Mouse (Mus musculus): ENCODE measurements around the gene Card6.
"Not testable (repeated sequence)": the region's sequence is repeated elsewhere in the genome, so short reads cannot be mapped to it uniquely, and the experiment has no call there.

Card6 gene

DNA sequence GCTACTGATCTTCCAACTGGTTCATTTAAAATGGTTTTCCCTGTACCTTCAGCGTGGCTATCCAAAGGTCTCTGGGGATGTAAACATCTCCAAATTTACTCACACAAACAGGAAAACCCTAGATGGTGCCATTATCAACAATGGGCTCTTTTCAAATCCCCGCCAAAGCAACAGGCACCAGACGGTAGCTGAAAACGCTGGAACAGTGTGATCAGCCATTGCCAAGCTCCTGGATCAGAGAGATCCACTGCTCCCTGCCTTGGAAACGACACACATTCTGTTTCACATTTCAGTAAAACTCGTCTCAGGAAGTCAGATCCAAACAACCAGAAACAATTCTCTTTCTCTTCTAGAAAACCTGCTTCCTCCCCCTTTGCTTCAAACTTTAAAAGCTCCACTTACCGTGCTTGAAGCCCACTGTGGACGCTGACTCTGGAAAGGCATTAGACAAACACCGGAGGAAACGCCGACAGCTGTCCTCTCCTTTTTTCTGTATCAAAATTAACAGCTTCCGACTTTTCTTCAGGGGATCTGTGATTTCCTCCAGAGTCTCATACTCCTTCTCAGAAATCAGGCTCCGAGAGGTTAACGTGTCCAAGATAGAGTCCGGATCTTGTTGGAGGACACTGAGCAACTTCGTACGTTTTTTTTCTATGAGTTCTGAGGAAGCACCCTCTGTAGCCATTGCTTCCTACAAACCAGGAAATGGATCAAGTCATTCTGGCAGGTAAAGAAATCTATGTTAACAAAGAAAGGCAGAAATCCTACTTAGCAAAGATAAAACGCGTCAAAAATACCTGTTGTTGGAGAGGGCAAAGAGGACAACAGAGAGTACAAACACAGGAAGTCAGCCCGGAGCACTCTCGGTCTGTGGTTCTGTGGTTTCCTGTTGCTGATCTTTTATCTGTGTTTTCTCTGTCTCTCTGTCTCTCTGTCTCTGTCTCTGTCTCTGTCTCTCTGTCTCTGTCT, at the start of gene Card6:
Gene Card6, minus strand, starts transcription at position 854 of the 969 bp plus-strand sequence.
- no peak for DNase-seq

DNA sequence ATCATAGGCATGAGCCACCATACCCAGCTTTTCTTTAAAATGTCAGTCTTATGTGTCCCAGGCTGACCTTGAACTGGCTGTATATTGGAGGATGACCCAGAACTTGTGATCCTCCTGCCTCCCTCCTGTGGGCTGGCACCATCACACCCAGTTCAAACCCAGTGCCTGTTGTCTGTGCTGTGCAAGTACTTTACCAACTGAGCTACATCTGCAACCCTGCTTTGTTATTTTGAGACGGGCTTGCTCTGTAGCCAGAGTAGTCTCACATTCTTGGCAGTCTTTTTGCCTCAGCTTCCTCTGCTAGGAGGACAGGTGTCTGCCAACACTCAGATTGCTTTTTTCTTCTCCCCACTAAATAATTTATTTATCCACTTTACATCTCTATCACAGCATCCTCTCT, 49.0 kb upstream of the Card6 start:
- no peak for DNase-seq

DNA sequence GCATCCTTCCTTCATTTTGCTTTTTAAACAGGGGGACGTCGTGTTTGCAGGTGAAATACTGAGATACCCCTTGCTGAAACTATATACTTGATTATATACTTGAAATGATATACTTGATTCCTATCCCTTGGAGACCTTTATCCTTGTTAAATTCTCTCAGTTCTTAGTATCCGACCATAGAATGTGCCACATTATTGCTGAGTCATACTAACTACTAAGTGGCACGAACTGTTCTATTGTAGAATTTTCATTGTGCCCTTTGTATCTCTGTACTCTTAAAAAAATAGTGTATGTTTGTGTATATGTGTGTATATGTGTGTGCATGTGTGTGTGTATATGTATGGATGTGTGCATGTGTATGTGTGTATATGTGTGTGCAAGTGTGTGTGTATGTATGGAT, 48.0 kb upstream of the Card6 start:
- DNase-seq, result no peak

DNA sequence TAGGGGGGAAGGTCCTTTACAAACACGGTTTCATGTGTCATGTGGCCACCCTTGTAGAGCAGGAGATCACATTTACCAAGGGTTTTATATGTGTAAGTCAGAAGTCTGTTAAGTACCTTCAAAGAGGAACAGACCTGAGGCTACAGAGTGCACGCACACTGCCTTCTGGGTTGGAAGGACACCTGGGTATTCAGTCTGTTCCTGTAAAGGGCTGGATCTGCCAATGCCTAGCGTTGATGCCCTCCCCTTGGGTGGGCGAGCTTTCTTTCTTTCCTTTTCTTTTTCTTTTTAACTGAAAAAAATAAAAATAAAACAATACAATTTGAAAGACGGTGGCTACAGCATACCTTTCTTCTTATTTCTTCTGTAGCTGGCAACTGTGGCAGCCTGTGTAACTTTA, 46.8 kb upstream of the Card6 start:
- no peak for DNase-seq

DNA sequence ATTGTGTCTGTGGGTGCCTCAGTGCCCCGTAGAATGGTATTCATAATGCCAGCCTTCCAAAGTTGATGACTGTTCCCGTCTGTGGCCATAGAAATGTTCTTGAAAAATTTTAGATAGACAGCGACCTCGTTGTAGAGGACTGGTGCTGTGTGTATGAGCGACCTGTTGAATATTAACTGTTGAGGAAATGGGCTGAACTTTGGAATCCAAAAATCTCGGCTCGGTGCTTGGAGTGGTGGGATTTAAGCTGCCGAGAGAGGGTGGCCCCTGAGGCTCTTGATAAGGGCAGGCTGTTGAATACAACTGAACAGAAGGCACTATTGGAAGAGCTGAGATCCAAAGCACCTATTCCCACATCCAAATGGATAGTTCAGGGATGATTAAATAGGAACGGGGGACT, 46.3 kb upstream of the Card6 start:
- no peak for DNase-seq

DNA sequence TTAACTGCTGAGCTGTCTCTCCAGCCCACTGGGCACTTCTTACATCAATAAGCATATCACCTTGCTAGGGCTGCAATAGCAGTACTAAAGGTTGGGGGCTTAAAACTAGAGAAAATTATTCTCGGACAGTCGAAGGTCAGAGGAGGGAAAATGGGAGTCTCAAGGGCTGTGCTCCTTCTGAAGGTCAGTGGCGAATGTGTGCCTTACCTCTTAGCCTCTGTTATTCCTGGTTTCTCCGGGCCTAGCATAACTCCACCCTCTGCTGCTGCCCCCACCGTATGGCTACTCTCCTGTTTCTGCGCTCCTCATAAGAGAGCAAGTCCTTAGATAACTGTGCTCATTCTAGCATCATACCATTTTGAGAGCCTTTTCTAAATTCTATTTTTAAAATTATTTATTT, 43.8 kb upstream of the Card6 start:
- DNase-seq, result no peak

DNA sequence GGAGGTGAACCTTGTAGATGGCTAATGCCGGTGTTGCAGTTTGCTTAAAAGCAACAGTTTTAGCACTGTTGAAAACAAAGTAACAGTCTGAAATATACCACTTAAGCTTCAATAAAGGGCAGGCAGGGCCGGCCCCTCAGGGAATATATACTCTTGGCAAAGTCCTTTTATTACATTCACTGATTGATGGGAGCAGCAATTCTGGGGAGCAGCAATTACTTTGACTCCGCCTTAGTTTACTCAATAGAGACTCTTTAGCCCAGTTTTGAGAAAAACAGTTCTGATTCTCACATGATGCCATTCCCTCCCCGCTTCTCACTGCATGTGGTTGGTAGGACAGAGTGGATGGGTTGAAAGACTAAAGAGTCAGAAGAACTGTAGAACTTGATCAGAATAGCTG, 40.8 kb upstream of the Card6 start:
- no peak for DNase-seq

DNA sequence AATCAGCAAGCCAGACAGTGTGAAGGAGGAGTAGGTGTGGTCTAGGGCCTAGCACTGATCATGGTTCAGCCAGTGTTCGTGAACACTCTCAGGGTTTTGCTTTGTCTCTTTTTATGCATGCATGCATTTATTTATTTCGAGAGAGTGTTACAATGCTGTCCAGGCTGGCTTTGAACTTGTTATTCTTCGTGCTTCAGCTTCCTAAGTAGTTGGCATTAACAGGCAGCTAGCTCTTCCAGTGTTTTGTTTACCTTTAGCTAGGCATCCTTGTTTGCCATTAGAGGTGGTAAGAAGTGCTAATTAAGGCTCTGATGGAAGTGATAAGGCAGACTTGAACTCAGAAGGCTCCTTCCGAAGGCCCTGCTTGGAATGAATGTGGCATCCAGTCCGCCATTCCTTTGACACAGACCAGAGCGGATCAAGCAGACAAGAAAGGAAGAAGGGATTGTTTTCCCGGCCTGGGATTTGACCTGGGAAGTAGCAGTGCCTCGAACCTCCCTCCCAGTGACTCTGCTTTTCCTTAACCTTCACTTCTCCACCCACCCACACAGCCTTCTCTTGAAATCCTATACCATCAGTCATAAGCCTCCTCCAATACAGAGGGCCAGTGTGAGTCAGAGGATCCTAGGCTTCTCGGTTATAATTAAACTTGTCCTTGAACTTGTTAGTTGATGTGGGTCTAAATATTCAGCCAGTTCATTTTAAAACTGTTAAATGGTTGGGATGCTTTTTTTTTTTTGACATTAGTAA, 37.0 kb upstream of the Card6 start:
- no peak for DNase-seq

DNA sequence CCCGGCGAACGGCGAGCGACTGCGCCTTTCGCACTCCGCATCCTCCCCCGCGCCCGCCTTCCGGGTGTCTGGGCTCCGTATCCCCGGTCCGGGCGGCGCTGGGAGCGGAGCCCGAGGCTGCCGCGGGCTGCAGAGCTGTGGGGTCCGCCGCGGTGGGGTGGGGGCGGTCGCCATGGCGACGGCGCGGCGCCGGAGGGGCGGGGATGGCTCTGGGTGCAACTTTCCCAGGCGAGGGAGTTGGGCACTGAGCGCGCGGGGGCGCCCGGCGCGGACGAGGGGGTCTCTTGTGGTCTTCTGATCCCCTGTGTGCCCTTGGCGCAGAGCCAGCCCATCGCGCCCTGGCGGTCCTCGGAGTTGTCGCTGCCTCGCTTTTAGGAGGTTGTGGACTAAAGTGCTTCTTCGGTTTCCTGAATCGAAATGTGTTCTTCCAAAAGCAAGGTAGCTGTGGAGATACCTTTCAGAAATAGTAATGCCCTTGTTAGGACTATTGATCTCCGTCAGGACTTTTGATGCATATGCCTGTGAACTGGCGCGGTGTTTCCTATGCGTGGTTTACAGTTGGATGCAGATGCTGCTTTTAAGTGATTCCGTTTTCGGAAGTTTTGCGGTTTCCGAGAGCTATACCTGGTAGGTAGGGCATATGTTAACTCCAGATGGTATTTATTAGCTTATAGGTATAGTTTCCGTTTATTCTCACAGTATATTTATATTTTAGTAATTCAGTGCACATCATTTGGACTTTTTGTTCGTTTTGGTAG, 35.9 kb upstream of the Card6 start:
- DNase-seq, result no peak

DNA sequence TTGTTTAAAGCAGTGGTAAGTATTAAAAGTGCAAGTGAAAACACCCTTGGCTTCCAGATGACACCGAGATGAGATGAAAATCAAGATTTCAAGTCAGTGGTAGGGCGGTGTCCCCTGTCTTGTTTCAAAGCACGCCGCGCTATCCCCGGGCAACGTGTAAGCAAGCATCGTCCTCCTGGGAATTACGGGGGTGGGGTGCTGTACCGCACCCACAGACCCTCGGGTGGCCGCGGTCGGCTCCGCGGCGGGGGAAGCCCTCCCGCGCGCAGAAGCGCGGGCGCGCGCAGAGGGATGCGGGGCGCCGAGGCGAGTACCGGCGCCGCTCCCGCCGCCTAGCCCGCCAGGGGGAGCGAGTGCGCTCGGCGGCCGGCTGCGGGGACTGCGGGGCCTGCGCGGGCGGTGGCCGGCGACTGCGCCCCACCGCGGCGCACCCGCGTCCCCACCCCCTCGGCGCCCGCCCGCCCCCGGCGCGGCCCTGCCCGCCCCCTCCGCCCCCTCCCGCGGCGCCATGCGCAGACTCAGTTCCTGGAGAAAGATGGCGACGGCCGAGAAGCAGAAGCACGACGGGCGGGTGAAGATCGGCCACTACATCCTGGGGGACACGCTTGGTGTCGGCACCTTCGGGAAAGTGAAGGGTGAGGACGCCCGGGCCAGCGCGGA, 35.2 kb upstream of the Card6 start, which contains the start of gene Prkaa1:
Gene Prkaa1, plus strand, starts transcription at position 501 of the 660 bp plus-strand sequence.
- DNase-seq, result peak; percentile 71

DNA sequence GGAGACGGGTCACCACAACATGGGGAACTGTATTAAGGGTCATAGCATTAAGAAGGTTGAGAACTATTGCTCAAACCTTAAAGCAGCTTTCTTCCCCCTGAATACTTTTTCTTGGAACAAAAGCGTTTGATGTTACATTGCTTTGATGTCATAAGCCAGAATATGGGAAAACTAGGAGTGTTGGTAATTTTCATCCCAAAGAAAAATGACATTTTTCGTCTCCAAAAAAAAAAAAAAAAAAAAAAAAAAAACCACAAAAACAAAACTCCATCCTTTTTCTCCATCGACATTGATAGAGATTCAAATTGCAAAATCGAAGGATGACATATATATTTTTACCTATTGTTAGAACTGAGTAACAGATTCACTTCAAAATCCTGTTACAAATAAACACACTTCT, 34.4 kb upstream of the Card6 start:
- no peak for DNase-seq

DNA sequence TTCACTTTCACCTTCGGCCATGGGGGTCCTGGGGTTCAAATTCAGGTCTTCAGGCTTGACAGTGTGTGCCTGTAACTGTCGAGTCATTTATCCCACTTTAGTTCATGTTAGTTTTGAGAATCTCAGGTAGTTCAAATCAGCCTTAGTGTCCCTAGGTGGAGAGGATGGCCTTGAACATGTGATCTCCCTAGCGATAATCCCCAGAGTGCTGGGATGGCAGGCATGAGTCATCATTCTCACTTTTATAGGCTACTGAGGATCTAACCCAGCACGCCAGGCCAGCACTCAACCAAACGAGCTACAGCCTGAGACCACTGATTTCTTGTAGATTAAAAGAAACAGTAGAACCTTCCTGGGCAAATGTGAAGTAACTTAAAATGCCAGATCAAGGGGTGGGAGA, 33.7 kb upstream of the Card6 start:
- DNase-seq, result no peak

DNA sequence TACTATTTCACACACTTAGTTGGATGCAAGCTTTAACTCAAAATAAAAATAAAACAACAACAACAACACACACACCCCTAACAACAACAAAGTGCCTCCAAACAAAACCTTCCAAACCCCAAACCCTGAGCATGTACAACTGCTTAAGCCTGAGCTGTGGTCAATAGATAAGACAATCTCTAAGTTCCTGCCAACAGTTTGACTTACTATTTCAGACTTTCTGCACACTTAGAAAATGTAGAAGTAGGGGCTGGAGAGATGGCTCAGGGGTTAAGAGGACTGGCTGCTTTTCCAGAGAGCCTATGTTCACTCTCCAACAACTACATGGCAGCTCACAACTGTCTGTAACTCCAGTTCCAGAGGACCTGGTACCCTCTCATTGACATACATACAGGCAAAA, 32.0 kb upstream of the Card6 start:
- no peak for DNase-seq

DNA sequence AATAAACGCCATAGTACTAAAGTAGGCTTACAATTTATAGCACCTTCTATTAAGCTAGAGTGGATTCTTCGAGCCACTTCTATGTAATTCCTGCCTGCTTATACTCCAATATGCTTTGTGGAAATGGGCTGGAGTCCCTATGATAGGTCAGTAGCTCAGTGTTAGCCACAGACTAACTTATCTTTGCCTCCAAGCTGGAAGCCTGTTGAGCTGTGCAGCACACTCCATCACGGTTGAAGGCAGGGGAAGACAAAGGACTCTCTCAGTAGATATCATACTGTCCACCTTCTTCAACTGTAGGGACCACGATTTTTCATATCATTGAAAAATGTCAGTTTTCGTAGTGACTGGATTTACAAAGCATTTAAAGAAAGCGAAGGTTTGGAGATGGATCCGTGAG, 31.5 kb upstream of the Card6 start:
- no peak for DNase-seq

DNA sequence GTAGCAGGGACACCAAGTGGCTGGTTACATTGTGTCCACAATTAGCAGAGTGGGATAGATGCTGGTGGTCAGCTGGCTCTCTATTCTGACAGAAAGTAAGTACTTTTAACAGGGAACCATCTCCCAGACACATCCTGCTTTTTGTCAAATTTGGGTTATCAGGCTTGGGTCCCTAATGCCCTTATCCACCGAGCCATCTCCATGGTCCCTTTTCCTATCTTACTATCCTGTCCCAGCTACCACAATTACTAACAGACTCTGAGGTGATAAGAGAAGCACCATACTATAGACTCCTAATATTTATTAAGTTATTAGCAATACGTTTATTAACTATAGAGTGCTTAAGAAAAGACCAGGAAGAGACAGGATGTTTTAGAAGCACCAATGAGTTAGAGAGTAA, 31.0 kb upstream of the Card6 start:
- DNase-seq, result no peak

DNA sequence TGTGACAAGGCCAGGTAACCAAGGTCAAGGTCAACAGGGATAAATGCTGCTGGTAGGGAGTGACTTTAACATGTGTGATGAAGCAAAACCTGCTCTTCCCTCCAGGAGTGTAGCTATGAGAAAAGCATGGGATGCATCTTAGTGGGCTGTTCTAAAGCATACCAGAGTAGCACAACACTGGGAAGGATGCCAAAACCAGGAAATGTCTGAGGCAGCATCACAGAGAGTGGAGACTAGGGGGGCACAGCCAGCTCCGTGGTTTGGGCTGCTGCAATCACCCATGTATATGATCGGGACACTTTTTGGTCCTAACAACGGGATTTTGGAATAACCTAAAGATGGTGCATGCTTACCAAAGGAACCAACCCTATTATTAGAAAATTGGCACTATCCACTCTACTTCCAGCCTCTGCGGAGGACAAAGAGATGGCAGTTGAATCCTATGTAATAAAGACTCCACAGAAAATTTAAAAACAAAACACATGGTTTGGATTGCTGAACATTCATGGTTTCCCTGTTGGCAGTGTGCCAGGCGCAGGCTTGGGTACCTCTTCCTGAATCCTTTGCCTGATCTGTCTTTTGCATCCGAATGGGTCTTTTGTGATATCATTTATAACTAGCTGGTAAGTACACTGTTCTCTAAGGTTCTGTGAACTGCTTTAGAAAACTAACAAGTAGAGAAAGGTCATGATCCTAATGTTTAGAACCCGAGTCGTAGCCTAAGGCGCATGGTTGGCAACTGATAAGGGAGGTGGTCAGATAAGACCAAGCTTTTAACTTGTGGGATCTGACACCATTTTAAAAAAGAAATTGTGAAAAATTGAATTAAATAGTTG, 29.9 kb upstream of the Card6 start:
- no peak for DNase-seq

DNA sequence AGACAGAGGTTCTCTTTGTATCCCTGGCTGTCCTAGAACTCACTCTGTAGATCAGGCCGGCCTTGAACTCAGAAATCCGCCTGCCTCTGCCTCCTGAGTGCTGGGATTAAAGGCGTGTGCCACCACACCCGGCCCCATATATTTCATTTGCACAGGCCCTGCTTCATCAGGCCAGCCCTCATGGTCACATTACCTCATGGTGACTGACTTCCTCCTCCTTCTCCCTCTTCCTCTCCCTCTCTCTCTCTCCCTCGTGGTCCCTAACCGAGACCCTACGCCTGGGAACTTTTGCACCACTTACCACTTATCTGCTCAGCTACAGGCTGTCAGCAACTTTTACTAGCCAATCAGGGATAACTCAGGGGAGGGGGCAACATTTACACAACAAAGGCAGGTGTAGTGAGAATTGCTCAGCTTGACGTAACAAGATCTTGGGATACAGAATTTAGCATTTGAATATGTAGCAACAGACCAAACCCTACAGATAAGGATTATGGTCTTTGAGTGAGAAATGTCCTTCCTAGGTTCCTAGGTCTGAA, 26.7 kb upstream of the Card6 start:
- DNase-seq, result no peak

DNA sequence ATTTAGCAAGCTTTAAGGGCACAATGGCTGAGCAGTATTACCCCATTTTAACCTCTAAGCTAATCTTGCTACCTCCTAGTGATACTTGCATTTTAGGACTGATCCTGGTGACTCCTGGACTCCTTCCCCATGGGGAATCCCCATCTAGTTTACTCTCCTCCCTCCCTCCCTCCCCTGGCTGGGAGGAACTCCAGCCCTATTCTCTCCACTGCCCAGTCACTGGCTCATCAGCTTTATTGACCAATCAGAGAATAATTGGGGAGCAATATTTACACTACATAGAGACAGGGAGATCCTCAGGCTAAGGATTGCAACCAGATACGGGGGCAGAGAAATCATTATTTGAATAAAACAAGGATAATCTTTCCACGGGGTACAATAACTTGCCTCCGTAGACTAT, 25.8 kb upstream of the Card6 start:
- no peak for DNase-seq

DNA sequence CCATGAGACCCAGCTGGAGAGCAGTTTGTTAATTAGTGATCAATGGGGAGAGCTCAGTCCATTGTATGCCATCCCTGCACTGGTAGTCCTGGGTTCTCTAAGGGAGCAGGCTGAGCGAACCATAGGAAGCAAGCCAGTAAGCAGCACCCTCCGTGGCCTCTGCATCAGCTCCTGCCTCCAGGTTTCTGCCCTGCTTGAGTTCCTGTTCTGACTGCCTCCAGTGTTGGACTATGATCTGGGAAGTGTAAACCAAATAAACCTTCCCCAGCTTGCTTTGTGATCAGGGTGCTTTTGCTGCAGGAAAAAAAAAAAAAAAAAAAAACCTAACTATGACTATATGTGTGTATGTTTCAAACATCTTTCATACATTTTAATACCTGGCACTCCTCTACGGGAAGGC, 25.0 kb upstream of the Card6 start:
- no peak for DNase-seq

DNA sequence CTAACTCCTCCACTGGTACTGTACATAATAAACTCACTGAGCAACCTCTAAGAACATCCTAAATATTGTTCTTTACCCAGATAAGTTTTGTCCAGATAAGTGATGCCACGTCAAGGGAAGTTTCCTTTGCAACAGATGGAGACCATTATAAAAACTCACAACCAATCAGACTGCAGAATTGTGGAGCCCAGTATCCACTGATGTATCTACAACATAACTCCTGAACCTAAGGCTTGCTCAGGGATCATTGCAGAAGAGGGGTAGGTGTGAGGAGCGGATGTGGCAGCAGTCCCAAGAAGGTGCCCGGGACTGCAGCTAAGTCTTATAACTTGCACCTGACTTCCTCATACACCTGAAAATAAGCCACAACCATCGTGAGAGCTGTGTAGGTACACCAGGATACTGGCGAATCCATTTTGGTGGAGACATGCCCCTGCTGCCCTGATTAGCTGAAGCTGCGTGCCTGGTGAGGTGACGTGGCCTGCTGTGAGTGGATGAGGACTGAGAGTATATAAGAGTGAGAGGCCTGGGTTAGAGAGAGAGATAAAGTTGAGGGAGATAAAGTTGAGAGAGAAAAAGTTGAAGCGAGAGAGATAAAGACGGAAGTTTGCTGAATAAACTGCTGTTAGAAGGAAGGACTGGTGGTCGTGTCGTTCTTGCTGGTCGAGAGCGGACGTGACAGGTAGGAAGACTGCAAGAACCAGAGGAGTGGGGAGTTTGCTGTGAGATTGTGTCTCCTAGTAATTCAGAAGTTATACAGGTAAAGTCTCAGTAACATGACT, 22.7 kb upstream of the Card6 start:
- DNase-seq, result not testable (repeated sequence)

Data from cerebellum, adult 11 months (tissue).